Mouse (Mus musculus) frontal cortex, postnatal 10 days (tissue): Measurements from ENCODE around the gene Slc9a3r2.
A peak's percentile ranks its signal among the peaks of the same experiment; 100 is the strongest.
"Not testable (repeated sequence)": the region's sequence is repeated elsewhere in the genome, so short reads cannot be mapped to it uniquely, and the experiment has no call there.

ENCODE experiments used
- DNase-seq, 2 experiments: peaks; one replicate each; pipeline ENCODE4 v3.0.0; 2022; ENCODE audit warnings: low spot score in 2 of 2, mixed read lengths in 1 of 2

Slc9a3r2 gene

GRCm38 (mm10) chr17:24650070-24650616 is at the start of gene Slc9a3r2:
Gene Slc9a3r2, minus strand, starts transcription at chr17:24650327.
- no peak for DNase-seq

GRCm38 (mm10) chr17:24699473-24699872 is 49.3 kb upstream of the Slc9a3r2 start:
- no peak for DNase-seq

- DNase-seq, result no peak
These were observed 48.6 kb upstream of the Slc9a3r2 start for GRCm38 (mm10) chr17:24698715-24699114.

- no peak for DNase-seq
These were observed 47.9 kb upstream of the Slc9a3r2 start for GRCm38 (mm10) chr17:24697985-24698384.

GRCm38 (mm10) chr17:24696011-24696697 is 46.0 kb upstream of the Slc9a3r2 start, which contains the start of the genes Gfer and Noxo1:
Gene Gfer, minus strand, starts transcription at chr17:24696156.
Gene Noxo1, plus strand, starts transcription at chr17:24696234.
- DNase-seq, result peak; percentile 67 to 86

GRCm38 (mm10) chr17:24695326-24696010 is 45.3 kb upstream of the Slc9a3r2 start:
- DNase-seq, result no peak

- no peak for DNase-seq
These were observed 42.3 kb upstream of the Slc9a3r2 start for GRCm38 (mm10) chr17:24692385-24692784.

- peak in 1 of 2 experiments; percentile 53 for DNase-seq
These were observed 39.3 kb upstream of the Slc9a3r2 start, which contains the start of gene Syngr3 for GRCm38 (mm10) chr17:24689251-24690081. Gene Syngr3, minus strand, starts transcription at chr17:24689955.

GRCm38 (mm10) chr17:24687599-24687998 is 37.5 kb upstream of the Slc9a3r2 start:
- DNase-seq, result no peak

GRCm38 (mm10) chr17:24687146-24687595 is 37.0 kb upstream of the Slc9a3r2 start:
- DNase-seq, result no peak

GRCm38 (mm10) chr17:24686514-24686913 is 36.4 kb upstream of the Slc9a3r2 start:
- no peak for DNase-seq

GRCm38 (mm10) chr17:24677500-24678080 is 27.5 kb upstream of the Slc9a3r2 start:
- no peak for DNase-seq

GRCm38 (mm10) chr17:24676877-24677276 is 26.8 kb upstream of the Slc9a3r2 start:
- DNase-seq, result no peak

- DNase-seq, result peak in 1 of 2 experiments; percentile 61
These were observed 26.1 kb upstream of the Slc9a3r2 start for GRCm38 (mm10) chr17:24676187-24676586.

- DNase-seq, result no peak
These were observed 24.1 kb upstream of the Slc9a3r2 start for GRCm38 (mm10) chr17:24674277-24674676.

GRCm38 (mm10) chr17:24672141-24672540 is 22.0 kb upstream of the Slc9a3r2 start:
- DNase-seq, result no peak

- DNase-seq, result no peak
These were observed 21.2 kb upstream of the Slc9a3r2 start for GRCm38 (mm10) chr17:24671346-24671745.

- no peak for DNase-seq
These were observed 20.2 kb upstream of the Slc9a3r2 start for GRCm38 (mm10) chr17:24670246-24670844.

- peak; percentile 88 to 94 for DNase-seq
These were observed 19.6 kb upstream of the Slc9a3r2 start, which contains the start of gene Zfp598 for GRCm38 (mm10) chr17:24669545-24670245. Gene Zfp598, plus strand, starts transcription at chr17:24669687.

- not testable (repeated sequence) for DNase-seq
These were observed 19.1 kb upstream of the Slc9a3r2 start for GRCm38 (mm10) chr17:24669214-24669544.
